Mouse (Mus musculus): ENCODE measurements around the gene Timp4. TPM values are rescaled to one million over a fixed set of nuclear protein-coding genes. Genes with fewer than 3 reads are reported as not detected.

The Timp4 gene
- not detected for total RNA-seq (2023)

GRCm38 (mm10) chr6:115252099-115252873 lies at the start of gene Timp4:
Timp4 (minus strand) TSS chr6:115252205.

GRCm38 (mm10) chr6:115227043-115227442 lies 25.0 kb downstream of the Timp4 start, which contains the start of gene Gm17482:
Gm17482 (plus strand) TSS chr6:115227343.

Other genes with a start within 250 kb of the Timp4 start
- 10 to 100 TPM; 17.9 to 25.4 TPM for gene Tamm41, start 214.3 kb downstream of the Timp4 start, total RNA-seq (2023)
- gene Syn2, start 117.3 kb downstream of the Timp4 start, total RNA-seq (2023) = not detected
- gene Gm17482, start 24.9 kb downstream of the Timp4 start, total RNA-seq (2023) = not detected
- under 1 TPM in 1 of 2 experiments, not detected in 1; 0.65 TPM for gene Pparg, start 108.7 kb upstream of the Timp4 start, total RNA-seq (2023)

All from T-cell, adult 66 days (primary cell).